Mouse (Mus musculus): ENCODE measurements at regions not wholly inside any gene's neighbourhood (a gene's known extent, or its start where the extent isn't known, plus 50 kb on each side); places are given as distances from the start of the nearest gene placed in this dataset.

GRCm38 (mm10) chr2:135578135-135578534 lies 80.7 kb upstream of the Plcb4 start:
- TF ChIP-seq CTCF (IDR thresholded peaks at IDR 0.05) (no peak), EP300 (IDR thresholded peaks at IDR 0.05) (no peak)

Measured in lung, postnatal 0 days (tissue).